Mouse (Mus musculus): ENCODE results near the gene Fcgr3. TPM values are rescaled to one million over a fixed set of nuclear protein-coding genes. Genes with fewer than 3 reads are reported as not detected.
A peak's percentile ranks its signal among the peaks of the same experiment; 100 is the strongest.
"Not testable (repeated sequence)": the region's sequence is repeated elsewhere in the genome, so short reads cannot be mapped to it uniquely, and the experiment has no call there.

Gene Fcgr3
- polyA plus RNA-seq (2012; fragmentation: generic; extraction: Trizol): not detected
- long read RNA-seq, experiment 1: 0 reads
- long read RNA-seq, experiment 2: 0 reads

- not testable (repeated sequence) for H3K79me2 ChIP-seq (ENCODE audit: control insufficient read depth, insufficient read depth); H3K36me3 ChIP-seq (ENCODE audit: control insufficient read depth, insufficient read depth); H3K27me3 ChIP-seq (ENCODE audit: control insufficient read depth, insufficient read depth, insufficient read length); H3K79me3 ChIP-seq (ENCODE audit: low read depth)
- peak within 1 kb of the TSS; percentile 18 for H3ac ChIP-seq (ENCODE audit: control insufficient read depth, insufficient read length, low read depth)
- H3K4me3 ChIP-seq (ENCODE audit: insufficient read depth, poor library complexity, severe bottlenecking): peak within 1 kb of the TSS; percentile 15
Observed at GRCm38 (mm10) chr1:171064491-171065242, at the start of gene Fcgr3. Gene Fcgr3 (minus strand): TSS chr1:171064935.

GRCm38 (mm10) chr1:171113873-171114299, 49.2 kb upstream of the Fcgr3 start, which contains the start of gene Cfap126:
Gene Cfap126 (plus strand): TSS chr1:171113918.
- Histone ChIP-seq H3K79me2 (ENCODE audit: control insufficient read depth, insufficient read depth) (no peaks in the 10 kb centered on the region), H3K4me3 (ENCODE audit: insufficient read depth, poor library complexity, severe bottlenecking) (peak within 1 kb of the TSS; percentile 15), H3K36me3 (ENCODE audit: control insufficient read depth, insufficient read depth) (no peaks in the 10 kb centered on the region), H3ac (ENCODE audit: control insufficient read depth, insufficient read length, low read depth) (peak within 1 kb of the TSS; percentile 54), H3K79me3 (ENCODE audit: low read depth) (no peaks in the 10 kb centered on the region), H3K27me3 (ENCODE audit: control insufficient read depth, insufficient read depth, insufficient read length) (no peaks in the 10 kb centered on the region)
- TF ChIP-seq CTCF (IDR thresholded peaks at IDR 0.05; ENCODE audit: control insufficient read depth, insufficient read depth, insufficient read length) (no peak), USF1 (IDR thresholded peaks at IDR 0.05; ENCODE audit: low read depth) (no peak), FOSL1 (IDR thresholded peaks at IDR 0.05; ENCODE audit: insufficient read depth, low read length, poor library complexity, severe bottlenecking) (no peak), MYOG (IDR thresholded peaks at IDR 0.05; ENCODE audit: control insufficient read depth, extremely low read depth, insufficient read length) (no peak), MYOD1 (IDR thresholded peaks at IDR 0.05; ENCODE audit: control insufficient read depth, insufficient read length, low read depth) (no peak), MAX (IDR thresholded peaks at IDR 0.05) (no peak), CEBPB (IDR thresholded peaks at IDR 0.05; ENCODE audit: low read depth) (no peak)

GRCm38 (mm10) chr1:171112986-171113385, 48.3 kb upstream of the Fcgr3 start:
- TF ChIP-seq CEBPB (IDR thresholded peaks at IDR 0.05; ENCODE audit: low read depth) (no peak), USF1 (IDR thresholded peaks at IDR 0.05; ENCODE audit: low read depth) (no peak), FOSL1 (IDR thresholded peaks at IDR 0.05; ENCODE audit: insufficient read depth, low read length, poor library complexity, severe bottlenecking) (no peak), MYOG (IDR thresholded peaks at IDR 0.05; ENCODE audit: control insufficient read depth, extremely low read depth, insufficient read length) (no peak), MAX (IDR thresholded peaks at IDR 0.05) (no peak), CTCF (IDR thresholded peaks at IDR 0.05; ENCODE audit: control insufficient read depth, insufficient read depth, insufficient read length) (no peak), MYOD1 (IDR thresholded peaks at IDR 0.05; ENCODE audit: control insufficient read depth, insufficient read length, low read depth) (no peak)
- Histone ChIP-seq H3K36me3 (ENCODE audit: control insufficient read depth, insufficient read depth) (no peaks in the 10 kb centered on the region), H3K79me2 (ENCODE audit: control insufficient read depth, insufficient read depth) (no peaks in the 10 kb centered on the region), H3K27me3 (ENCODE audit: control insufficient read depth, insufficient read depth, insufficient read length) (no peaks in the 10 kb centered on the region), H3K4me3 (ENCODE audit: insufficient read depth, poor library complexity, severe bottlenecking) (no peak overlapping the region), H3K79me3 (ENCODE audit: low read depth) (no peaks in the 10 kb centered on the region), H3ac (ENCODE audit: control insufficient read depth, insufficient read length, low read depth) (no peak overlapping the region)

- TF ChIP-seq MYOG (IDR thresholded peaks at IDR 0.05; ENCODE audit: control insufficient read depth, extremely low read depth, insufficient read length) (no peak), CEBPB (IDR thresholded peaks at IDR 0.05; ENCODE audit: low read depth) (peak; percentile 45)
Observed at GRCm38 (mm10) chr1:171111781-171112575, 47.2 kb upstream of the Fcgr3 start.

GRCm38 (mm10) chr1:171111020-171111780, 46.5 kb upstream of the Fcgr3 start:
- Histone ChIP-seq H3K36me3 (ENCODE audit: control insufficient read depth, insufficient read depth) (no peaks in the 10 kb centered on the region), H3K79me2 (ENCODE audit: control insufficient read depth, insufficient read depth) (no peaks in the 10 kb centered on the region), H3K27me3 (ENCODE audit: control insufficient read depth, insufficient read depth, insufficient read length) (no peaks in the 10 kb centered on the region), H3ac (ENCODE audit: control insufficient read depth, insufficient read length, low read depth) (peak overlapping the region; percentile 64), H3K4me3 (ENCODE audit: insufficient read depth, poor library complexity, severe bottlenecking) (peak overlapping the region; percentile 34), H3K79me3 (ENCODE audit: low read depth) (no peaks in the 10 kb centered on the region)
- TF ChIP-seq MAX (IDR thresholded peaks at IDR 0.05) (peak; percentile 81), CTCF (IDR thresholded peaks at IDR 0.05; ENCODE audit: control insufficient read depth, insufficient read depth, insufficient read length) (peak; percentile 79), MYOG (IDR thresholded peaks at IDR 0.05; ENCODE audit: control insufficient read depth, extremely low read depth, insufficient read length) (no peak)

More at GRCm38 (mm10) chr1:171111781-171112575, 47.2 kb upstream of the Fcgr3 start:
- H3K36me3 ChIP-seq (ENCODE audit: control insufficient read depth, insufficient read depth): no peaks in the 10 kb centered on the region
- H3K4me3 ChIP-seq (ENCODE audit: insufficient read depth, poor library complexity, severe bottlenecking): peak overlapping the region; percentile 34
- no peaks in the 10 kb centered on the region for H3K27me3 ChIP-seq (ENCODE audit: control insufficient read depth, insufficient read depth, insufficient read length)
- no peaks in the 10 kb centered on the region for H3K79me3 ChIP-seq (ENCODE audit: low read depth)
- H3ac ChIP-seq (ENCODE audit: control insufficient read depth, insufficient read length, low read depth): peak overlapping the region; percentile 64
- H3K79me2 ChIP-seq (ENCODE audit: control insufficient read depth, insufficient read depth): no peaks in the 10 kb centered on the region

All from C2C12 (cell line).